Mouse (Mus musculus) stomach, postnatal 0 days (tissue): Measurements from ENCODE around the gene Dtl. TPM values are rescaled to one million over a fixed set of nuclear protein-coding genes. Genes with fewer than 3 reads are reported as not detected.

Source experiments
- ATAC-seq: fragments of 200-750 bp; cut with Nextera tagmentation; 2 replicates; pipeline ENCODE4 v1.8.0; 2017; ENCODE audit not compliant: low FRiP score, low TSS enrichment
- DNase-seq: peaks from one replicate; pipeline ENCODE4 v3.0.0-alpha.2; 2016; ENCODE audit warnings: low spot score
- H3K27ac ChIP-seq: fragments of 300-500 bp; sonication (generic); replicated peaks from 2 replicates; pipeline ENCODE4 v1.5.1; 2014; ENCODE audit warnings: mild to moderate bottlenecking, control low read depth
- H3K27me3 ChIP-seq: fragments of 300-500 bp; sonication (generic); 2 replicates; pipeline ENCODE4 v1.6.1; 2014; ENCODE audit warnings: low read length; ENCODE audit not compliant: control insufficient read depth, insufficient read depth
- H3K36me3 ChIP-seq: fragments of 300-500 bp; sonication (generic); 2 replicates; pipeline ENCODE4 v1.6.1; 2014; ENCODE audit warnings: low read length, mixed read lengths; ENCODE audit not compliant: control insufficient read depth, insufficient read depth
- H3K4me1 ChIP-seq: fragments of 300-500 bp; sonication (generic); replicated peaks from 2 replicates; pipeline ENCODE4 v1.6.1; 2014; ENCODE audit warnings: antibody characterized with exemption; ENCODE audit not compliant: control insufficient read depth, insufficient read depth
- H3K4me2 ChIP-seq: fragments of 300-500 bp; sonication (generic); replicated peaks from 2 replicates; pipeline ENCODE4 v1.6.1; 2014; ENCODE audit warnings: low read depth, mild to moderate bottlenecking, control low read depth, moderate library complexity
- H3K4me3 ChIP-seq: fragments of 300-500 bp; sonication (generic); 2 replicates; pipeline ENCODE4 v1.5.1; 2014; ENCODE audit warnings: low read depth, low read length, control low read depth
- H3K9ac ChIP-seq: fragments of 300-500 bp; sonication (generic); 2 replicates; pipeline ENCODE4 v1.6.1; 2014; ENCODE audit warnings: mild to moderate bottlenecking, low read length, control low read depth, mixed read lengths
- H3K9me3 ChIP-seq: fragments of 300-500 bp; sonication (generic); 2 replicates; pipeline ENCODE4 v1.6.1; 2016; ENCODE audit warnings: low read length; ENCODE audit not compliant: control insufficient read depth
- CTCF ChIP-seq: IDR thresholded peaks from 2 replicates; pipeline ENCODE4 v1.5.1; 2016; ENCODE audit warnings: antibody characterized with exemption, low read depth, mild to moderate bottlenecking, moderate library complexity
- EP300 ChIP-seq: optimal IDR thresholded peaks from 2 replicates; pipeline ENCODE3; 2016; ENCODE audit warnings: antibody characterized with exemption
- WGBS: fragments of 180-500 bp; shearing (Covaris S2); extraction: QIAGEN DNeasy Blood & Tissue Kit; methylation state at CpG from one replicate; pipeline ENCODE4 v1.1.7; 2014; 5-methylcytosine and 5-hydroxymethylcytosine counted together
- polyA plus RNA-seq: library from polyadenylated mRNA; unstranded; fragments of >200 nt; fragmentation: Nextera tagmentation; extraction: Ambion mirVana; gene quantifications from 2 replicates; pipeline ENCODE4 v1.2.1, GENCODE M21; 2015

Dtl gene
- polyA plus RNA-seq, 1 experiment from 2014 or later, result 7.5 TPM

- Histone ChIP-seq H3K36me3 (no peaks in the 10 kb centered on the region), H3K4me1 (no peaks in the 10 kb centered on the region), H3K9me3 (no peaks in the 10 kb centered on the region), H3K27me3 (no peaks in the 10 kb centered on the region), H3K27ac (no peak overlapping the region), H3K9ac (no peak overlapping the region), H3K4me2 (no peak overlapping the region), H3K4me3 (no peak overlapping the region)
- 61% methylated on average over 3 of the region's 3 CpGs for whole genome bisulfite sequencing
- no peak for ATAC-seq
- no peak for DNase-seq
- peak; percentile 33; the same call in 1 of the 2 replicates for TF ChIP-seq CTCF
- TF ChIP-seq EP300, result no peak
Measured at GRCm38 (mm10) chr1:191509865-191510264, 65.5 kb downstream of the Dtl start.

- Histone ChIP-seq H3K4me3 (no peak overlapping the region), H3K27me3 (no peaks in the 10 kb centered on the region), H3K9ac (no peak overlapping the region), H3K36me3 (no peaks in the 10 kb centered on the region), H3K4me1 (no peaks in the 10 kb centered on the region), H3K9me3 (no peaks in the 10 kb centered on the region), H3K27ac (no peak overlapping the region), H3K4me2 (no peak overlapping the region)
- TF ChIP-seq CTCF (no peak), EP300 (no peak)
- DNase-seq, result no peak
- no peak for ATAC-seq
- WGBS, result 74% methylated on average over 6 of the region's 6 CpGs
Measured at GRCm38 (mm10) chr1:191509131-191509530, 66.2 kb downstream of the Dtl start.

- ATAC-seq, result no peak
- Histone ChIP-seq H3K4me1 (no peaks in the 10 kb centered on the region), H3K36me3 (no peaks in the 10 kb centered on the region), H3K27me3 (no peaks in the 10 kb centered on the region), H3K27ac (no peak overlapping the region), H3K4me2 (no peak overlapping the region), H3K9me3 (no peaks in the 10 kb centered on the region), H3K4me3 (no peak overlapping the region), H3K9ac (no peak overlapping the region)
- TF ChIP-seq CTCF (no peak), EP300 (no peak)
- no peak for DNase-seq
- WGBS, result 13% methylated on average over 1 of the region's 1 CpGs
Measured at GRCm38 (mm10) chr1:191506791-191507190, 68.6 kb downstream of the Dtl start.

GRCm38 (mm10) chr1:191499666-191500065, 75.7 kb downstream of the Dtl start:
- TF ChIP-seq CTCF (no peak), EP300 (no peak)
- H3K9ac ChIP-seq, result no peak overlapping the region
- H3K27me3 ChIP-seq, result no peaks in the 10 kb centered on the region
- no peak overlapping the region for H3K27ac ChIP-seq
- H3K4me1 ChIP-seq, result no peaks in the 10 kb centered on the region; the same call in 1 of the 2 replicates
- no peak for ATAC-seq
- H3K4me2 ChIP-seq, result no peak overlapping the region
- H3K4me3 ChIP-seq, result no peak overlapping the region
- WGBS, result 94% methylated on average over 6 of the region's 6 CpGs
- no peaks in the 10 kb centered on the region for H3K9me3 ChIP-seq
- DNase-seq, result no peak
- H3K36me3 ChIP-seq, result no peaks in the 10 kb centered on the region

GRCm38 (mm10) chr1:191498271-191498955, 76.9 kb downstream of the Dtl start:
- TF ChIP-seq EP300, result peak; percentile 42
- TF ChIP-seq CTCF, result no peak
- peak; percentile 58 for DNase-seq

GRCm38 (mm10) chr1:191496676-191497075, 78.7 kb downstream of the Dtl start:
- DNase-seq (no peak), ATAC-seq (no peak)
- WGBS, result 50% methylated on average over 1 of the region's 1 CpGs
- Histone ChIP-seq H3K9me3 (no peaks in the 10 kb centered on the region), H3K4me2 (no peak overlapping the region), H3K4me3 (no peak overlapping the region), H3K27me3 (no peaks in the 10 kb centered on the region), H3K9ac (no peak overlapping the region), H3K4me1 (no peaks in the 10 kb centered on the region; the same call in none of the 2 replicates), H3K27ac (no peak overlapping the region), H3K36me3 (no peaks in the 10 kb centered on the region)
- TF ChIP-seq CTCF (no peak), EP300 (no peak)

More at GRCm38 (mm10) chr1:191498271-191498955, 76.9 kb downstream of the Dtl start:
- H3K4me2 ChIP-seq, result no peak overlapping the region
- WGBS, result 58% methylated on average over 14 of the region's 14 CpGs
- no peaks in the 10 kb centered on the region for H3K36me3 ChIP-seq
- peak overlapping the region; percentile 74 for H3K27ac ChIP-seq
- H3K27me3 ChIP-seq, result no peaks in the 10 kb centered on the region
- 0 out of 2 replicates have a peak overlapping the region, but pooled peaks have one; percentile 8 for H3K9ac ChIP-seq
- no peaks in the 10 kb centered on the region; the same call in none of the 2 replicates for H3K4me1 ChIP-seq
- no peak overlapping the region for H3K4me3 ChIP-seq
- no peaks in the 10 kb centered on the region for H3K9me3 ChIP-seq
- peak; percentile 86 for ATAC-seq
